Mouse (Mus musculus): Measurements from ENCODE around the gene Icam1. TPM values are rescaled to one million over a fixed set of nuclear protein-coding genes. Genes with fewer than 3 reads are reported as not detected.

Gene Icam1
- total and polyA plus RNA-seq, 2 experiments from 2014 or later: 3.1 to 3.7 TPM

DNA sequence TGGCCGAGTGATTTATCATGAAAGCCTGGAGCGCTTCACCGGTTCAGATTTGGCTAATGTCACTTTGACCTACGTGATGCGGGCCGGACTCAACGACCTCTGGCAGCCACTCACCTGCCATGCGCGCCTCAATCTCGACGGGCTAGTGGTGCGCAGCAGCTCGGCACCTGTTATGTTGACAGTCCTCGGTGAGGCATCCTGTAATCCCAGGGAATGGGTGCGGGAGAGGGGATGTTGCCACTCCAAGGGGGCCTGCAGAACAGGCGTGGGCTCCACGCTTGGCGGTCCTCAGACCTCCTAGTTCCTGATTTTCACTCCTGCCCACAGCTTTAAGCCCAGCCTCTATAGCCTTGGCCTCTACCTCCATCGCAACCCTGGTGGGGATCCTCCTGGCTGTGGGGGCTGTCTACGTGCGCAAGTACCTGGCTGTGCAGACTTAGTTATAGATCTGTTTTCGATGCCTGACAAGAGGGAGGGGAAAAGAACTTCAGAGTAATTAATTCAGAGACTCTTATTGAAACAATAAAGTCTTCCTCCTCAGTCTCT, 14.3 kb downstream of the Icam1 start:
- Histone ChIP-seq H3K4me1 (ENCODE audit: insufficient read depth) (peaks cover 9% of the 10 kb centered on the region), H3K36me3 (ENCODE audit: insufficient read depth) (no peaks in the 10 kb centered on the region), H3K9me3 (ENCODE audit: low read length) (no peaks in the 10 kb centered on the region), H3K27me3 (ENCODE audit: insufficient read depth, low read length) (peaks cover 47% of the 10 kb centered on the region), H3K9ac (no peak overlapping the region), H3K27ac (ENCODE audit: low read depth, low read length) (no peak overlapping the region), H3K4me2 (ENCODE audit: low read depth) (no peak overlapping the region), H3K4me3 (ENCODE audit: low read depth, low read length) (no peak overlapping the region)
- no peak for ATAC-seq
- no peak for DNase-seq
- 23% methylated on average over 22 of the region's 22 CpGs for WGBS
- TF ChIP-seq CTCF (IDR thresholded peaks at IDR 0.05; ENCODE audit: low read depth): no peak

DNA sequence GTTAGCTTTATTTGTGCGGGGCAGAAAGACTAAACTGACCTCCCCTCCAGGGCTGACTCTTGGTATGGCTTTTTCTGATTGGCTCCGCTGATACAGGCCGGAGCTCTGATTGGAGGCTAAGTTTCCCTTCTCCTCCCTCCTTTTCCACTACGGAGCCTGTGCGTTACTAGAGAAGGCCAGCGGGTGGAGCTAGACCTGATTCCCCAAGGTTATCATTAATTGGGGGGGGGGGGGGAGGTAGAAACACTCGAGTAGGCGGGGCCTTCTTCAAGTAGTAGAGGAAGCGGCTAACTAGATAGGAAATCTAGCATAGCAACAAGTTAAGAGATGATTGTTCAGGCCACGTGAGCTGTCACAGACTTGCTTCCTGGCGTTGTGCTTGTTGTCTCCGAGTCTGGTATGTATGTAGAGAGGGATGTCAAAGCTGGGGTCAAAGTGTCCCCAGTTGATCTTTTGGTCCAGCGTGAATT, 15.0 kb downstream of the Icam1 start:
- H3K27ac ChIP-seq (ENCODE audit: low read depth, low read length): peak overlapping the region; percentile 66
- 0 out of 2 replicates have a peak overlapping the region, but pooled peaks have one; percentile 61 for H3K9ac ChIP-seq
- TF ChIP-seq CTCF (IDR thresholded peaks at IDR 0.05; ENCODE audit: low read depth): peak; percentile 67
- under 1% methylated on average over 13 of the region's 13 CpGs for WGBS
- DNase-seq (peak; percentile 84), ATAC-seq (peak; percentile 77)
- no peaks in the 10 kb centered on the region for H3K9me3 ChIP-seq (ENCODE audit: low read length)
- peak overlapping the region; percentile 57 for H3K4me3 ChIP-seq (ENCODE audit: low read depth, low read length)
- peaks cover 54% of the 10 kb centered on the region for H3K27me3 ChIP-seq (ENCODE audit: insufficient read depth, low read length)
- no peaks in the 10 kb centered on the region for H3K36me3 ChIP-seq (ENCODE audit: insufficient read depth)
- peak overlapping the region; percentile 99 for H3K4me2 ChIP-seq (ENCODE audit: low read depth)
- peaks cover 13% of the 10 kb centered on the region for H3K4me1 ChIP-seq (ENCODE audit: insufficient read depth)

DNA sequence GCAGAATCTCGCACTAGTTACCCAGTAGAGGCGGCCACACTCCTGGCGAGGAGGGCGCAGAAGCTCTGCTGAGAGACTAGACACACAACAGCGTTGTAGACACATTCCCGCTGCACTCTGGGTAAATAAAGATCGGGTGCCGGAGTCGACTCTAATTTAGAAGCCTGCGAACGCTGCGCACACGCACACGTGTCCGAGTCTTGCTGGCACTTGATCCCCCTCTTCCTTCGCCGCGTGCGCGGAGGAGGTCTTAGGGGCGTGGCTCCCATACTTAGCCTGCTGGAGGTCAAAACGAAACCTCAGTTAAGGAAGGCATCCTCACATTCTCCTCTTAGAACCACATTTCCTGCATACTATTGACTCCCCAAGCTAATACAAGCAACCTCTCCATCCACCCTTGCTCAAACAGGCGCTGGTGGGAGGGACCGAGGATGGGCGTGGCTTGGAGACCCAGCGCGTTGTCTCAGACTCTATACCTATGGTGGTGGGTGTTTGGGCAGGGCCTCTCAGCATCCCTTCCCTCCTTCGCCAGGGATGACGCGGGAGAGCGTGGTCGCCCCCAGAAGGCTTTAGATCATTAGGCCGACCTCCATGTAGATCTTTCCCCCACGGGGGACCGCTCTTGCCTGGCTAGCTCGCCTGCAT, 15.6 kb downstream of the Icam1 start:
- ATAC-seq: peak; percentile 70
- Histone ChIP-seq H3K27me3 (ENCODE audit: insufficient read depth, low read length) (peaks cover 59% of the 10 kb centered on the region), H3K36me3 (ENCODE audit: insufficient read depth) (no peaks in the 10 kb centered on the region), H3K9me3 (ENCODE audit: low read length) (no peaks in the 10 kb centered on the region), H3K4me1 (ENCODE audit: insufficient read depth) (peaks cover 13% of the 10 kb centered on the region), H3K9ac (peak overlapping the region; percentile 61), H3K27ac (ENCODE audit: low read depth, low read length) (peak overlapping the region; percentile 66), H3K4me3 (ENCODE audit: low read depth, low read length) (peak overlapping the region; percentile 57), H3K4me2 (ENCODE audit: low read depth) (peak overlapping the region; percentile 99)
- 2% methylated on average over 36 of the region's 36 CpGs for WGBS
- DNase-seq: peak; percentile 85
- TF ChIP-seq CTCF (IDR thresholded peaks at IDR 0.05; ENCODE audit: low read depth): no peak

DNA sequence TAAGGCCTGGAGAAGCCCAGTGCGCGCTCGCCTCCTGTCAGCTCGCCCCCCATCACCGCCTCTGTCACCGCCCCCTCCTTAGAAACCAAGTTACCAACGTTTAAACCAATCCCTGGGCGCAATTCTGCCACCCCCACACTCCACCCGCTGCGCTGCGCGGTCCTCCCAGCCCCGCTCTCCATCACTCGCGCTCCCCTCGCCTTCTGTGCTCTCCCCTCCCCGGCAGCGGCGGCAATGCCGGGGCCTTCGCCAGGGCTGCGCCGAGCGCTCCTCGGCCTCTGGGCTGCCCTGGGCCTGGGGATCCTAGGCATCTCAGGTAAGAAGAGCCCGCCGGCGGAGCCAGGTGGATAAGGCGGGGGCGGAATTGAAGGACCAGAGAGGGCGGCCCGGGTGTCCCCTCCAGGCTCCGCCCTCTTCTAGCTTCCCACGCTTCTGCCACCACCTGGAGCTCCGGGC, 16.1 kb downstream of the Icam1 start, which contains the start of gene Icam5:
Icam5 (plus strand) TSS at position 178 of the 456 bp plus-strand sequence.
- ATAC-seq (peak; percentile 69), DNase-seq (peak; percentile 76)
- H3K4me1 ChIP-seq (ENCODE audit: insufficient read depth): peaks cover 13% of the 10 kb centered on the region
- peak within 1 kb of the TSS; percentile 66 for H3K27ac ChIP-seq (ENCODE audit: low read depth, low read length)
- H3K9ac ChIP-seq: peak within 1 kb of the TSS; percentile 61
- TF ChIP-seq CTCF (IDR thresholded peaks at IDR 0.05; ENCODE audit: low read depth): no peak
- H3K9me3 ChIP-seq (ENCODE audit: low read length): no peaks in the 10 kb centered on the region
- no peaks in the 10 kb centered on the region for H3K36me3 ChIP-seq (ENCODE audit: insufficient read depth)
- H3K4me2 ChIP-seq (ENCODE audit: low read depth): peak within 1 kb of the TSS; percentile 99
- H3K4me3 ChIP-seq (ENCODE audit: low read depth, low read length): peak within 1 kb of the TSS; percentile 57
- peaks cover 65% of the 10 kb centered on the region for H3K27me3 ChIP-seq (ENCODE audit: insufficient read depth, low read length)
- WGBS: under 1% methylated on average over 32 of the region's 35 CpGs

DNA sequence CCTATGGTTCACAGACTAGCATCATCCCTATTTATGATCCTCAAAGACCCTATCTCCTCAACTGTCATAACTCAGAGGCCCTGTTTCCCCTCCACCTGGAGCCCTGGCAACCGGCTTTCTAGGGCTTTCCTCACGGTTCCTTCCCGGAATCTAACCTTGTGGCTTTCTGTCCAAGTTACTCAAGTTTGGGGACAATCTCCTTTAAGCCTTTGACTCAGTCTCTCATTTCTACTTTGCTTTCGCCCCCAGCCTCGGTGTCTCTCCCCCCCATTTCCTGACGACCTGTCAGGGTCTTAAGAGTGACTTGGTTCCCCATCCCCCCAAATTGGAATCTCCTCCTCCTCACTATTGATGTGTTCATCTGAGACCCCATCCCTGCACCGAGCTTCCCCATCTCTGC, 16.7 kb downstream of the Icam1 start:
- WGBS: 3% methylated on average over 7 of the region's 7 CpGs
- H3K4me3 ChIP-seq (ENCODE audit: low read depth, low read length): peak overlapping the region; percentile 57
- ATAC-seq: no peak
- H3K4me1 ChIP-seq (ENCODE audit: insufficient read depth): peaks cover 13% of the 10 kb centered on the region
- 0 out of 2 replicates have a peak overlapping the region, but pooled peaks have one; percentile 66 for H3K27ac ChIP-seq (ENCODE audit: low read depth, low read length)
- H3K36me3 ChIP-seq (ENCODE audit: insufficient read depth): no peaks in the 10 kb centered on the region
- H3K4me2 ChIP-seq (ENCODE audit: low read depth): peak overlapping the region; percentile 99
- H3K9me3 ChIP-seq (ENCODE audit: low read length): no peaks in the 10 kb centered on the region
- H3K27me3 ChIP-seq (ENCODE audit: insufficient read depth, low read length): peaks cover 68% of the 10 kb centered on the region
- DNase-seq: no peak
- peak overlapping the region; percentile 61 for H3K9ac ChIP-seq
- TF ChIP-seq CTCF (IDR thresholded peaks at IDR 0.05; ENCODE audit: low read depth): no peak

DNA sequence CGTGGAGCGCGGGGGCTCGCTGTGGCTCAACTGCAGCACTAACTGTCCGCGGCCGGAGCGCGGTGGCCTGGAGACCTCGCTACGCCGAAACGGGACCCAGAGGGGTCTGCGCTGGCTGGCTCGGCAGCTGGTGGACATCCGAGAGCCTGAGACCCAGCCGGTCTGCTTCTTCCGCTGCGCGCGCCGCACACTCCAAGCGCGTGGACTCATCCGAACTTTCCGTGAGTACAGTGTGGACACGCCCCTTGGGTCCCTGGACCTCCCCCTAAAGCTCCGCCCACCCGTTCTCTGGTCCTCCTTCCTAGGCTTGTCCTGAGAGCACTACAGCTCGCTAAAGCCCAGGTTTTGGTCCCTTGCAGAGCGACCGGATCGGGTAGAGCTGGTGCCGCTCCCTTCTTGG, 17.4 kb downstream of the Icam1 start:
- peak overlapping the region; percentile 14 for H3K9ac ChIP-seq
- ATAC-seq (no peak), DNase-seq (no peak)
- no peaks in the 10 kb centered on the region for H3K36me3 ChIP-seq (ENCODE audit: insufficient read depth)
- H3K9me3 ChIP-seq (ENCODE audit: low read length): no peaks in the 10 kb centered on the region
- H3K27me3 ChIP-seq (ENCODE audit: insufficient read depth, low read length): peaks cover 69% of the 10 kb centered on the region
- peak overlapping the region; percentile 99 for H3K4me2 ChIP-seq (ENCODE audit: low read depth)
- peak overlapping the region; percentile 57 for H3K4me3 ChIP-seq (ENCODE audit: low read depth, low read length)
- 0% methylated on average over 31 of the region's 34 CpGs for WGBS
- no peak overlapping the region for H3K27ac ChIP-seq (ENCODE audit: low read depth, low read length)
- H3K4me1 ChIP-seq (ENCODE audit: insufficient read depth): peaks cover 13% of the 10 kb centered on the region
- TF ChIP-seq CTCF (IDR thresholded peaks at IDR 0.05; ENCODE audit: low read depth): no peak

DNA sequence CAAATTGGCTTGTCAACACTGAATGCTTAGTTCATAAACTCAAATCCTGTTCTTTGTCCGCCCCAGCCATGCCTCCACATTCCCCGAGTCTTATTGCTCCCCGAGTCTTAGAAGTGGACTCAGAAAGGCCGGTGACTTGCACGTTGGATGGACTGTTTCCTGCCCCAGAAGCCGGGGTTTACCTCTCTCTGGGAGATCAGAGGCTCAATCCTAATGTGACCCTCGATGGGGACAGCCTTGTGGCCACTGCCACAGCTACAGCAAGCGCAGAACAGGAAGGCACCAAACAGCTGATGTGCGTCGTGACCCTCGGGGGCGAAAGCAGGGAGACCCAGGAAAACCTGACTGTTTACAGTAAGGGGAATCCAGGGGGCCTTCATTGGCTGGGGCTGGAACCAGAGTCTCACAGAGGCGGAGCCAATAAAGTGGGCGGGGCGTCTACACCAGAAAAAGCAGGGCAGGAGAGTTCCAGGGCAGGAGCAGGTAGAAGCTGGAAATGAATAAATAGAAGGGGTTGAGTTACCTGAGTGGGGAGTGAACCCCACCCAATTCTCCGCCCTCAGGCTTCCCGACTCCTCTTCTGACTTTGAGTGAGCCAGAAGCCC, 18.8 kb downstream of the Icam1 start:
- peaks cover 13% of the 10 kb centered on the region for H3K4me1 ChIP-seq (ENCODE audit: insufficient read depth)
- DNase-seq: no peak

More for the DNA sequence above, 18.8 kb downstream of the Icam1 start:
- peaks cover 64% of the 10 kb centered on the region for H3K27me3 ChIP-seq (ENCODE audit: insufficient read depth, low read length)
- 7% methylated on average over 17 of the region's 17 CpGs for WGBS
- no peaks in the 10 kb centered on the region for H3K9me3 ChIP-seq (ENCODE audit: low read length)
- ATAC-seq: no peak
- no peak overlapping the region for H3K9ac ChIP-seq
- H3K27ac ChIP-seq (ENCODE audit: low read depth, low read length): no peak overlapping the region
- H3K4me2 ChIP-seq (ENCODE audit: low read depth): 0 out of 2 replicates have a peak overlapping the region, but pooled peaks have one; percentile 2
- no peaks in the 10 kb centered on the region for H3K36me3 ChIP-seq (ENCODE audit: insufficient read depth)
- no peak overlapping the region for H3K4me3 ChIP-seq (ENCODE audit: low read depth, low read length)
- no peak for TF ChIP-seq CTCF (IDR thresholded peaks at IDR 0.05; ENCODE audit: low read depth)
